Mouse (Mus musculus) liver, embryonic 14.5 days (tissue): ENCODE results near the gene Cfap45.

ENCODE experiments used
- CTCF ChIP-seq: IDR thresholded peaks from 2 replicates; pipeline ENCODE4 v1.5.1; 2016; ENCODE audit warnings: antibody characterized with exemption, low read depth, control low read depth
- EP300 ChIP-seq: IDR thresholded peaks from 2 replicates; pipeline ENCODE4 v1.6.1; 2016; ENCODE audit warnings: antibody characterized with exemption, low read depth

DNA sequence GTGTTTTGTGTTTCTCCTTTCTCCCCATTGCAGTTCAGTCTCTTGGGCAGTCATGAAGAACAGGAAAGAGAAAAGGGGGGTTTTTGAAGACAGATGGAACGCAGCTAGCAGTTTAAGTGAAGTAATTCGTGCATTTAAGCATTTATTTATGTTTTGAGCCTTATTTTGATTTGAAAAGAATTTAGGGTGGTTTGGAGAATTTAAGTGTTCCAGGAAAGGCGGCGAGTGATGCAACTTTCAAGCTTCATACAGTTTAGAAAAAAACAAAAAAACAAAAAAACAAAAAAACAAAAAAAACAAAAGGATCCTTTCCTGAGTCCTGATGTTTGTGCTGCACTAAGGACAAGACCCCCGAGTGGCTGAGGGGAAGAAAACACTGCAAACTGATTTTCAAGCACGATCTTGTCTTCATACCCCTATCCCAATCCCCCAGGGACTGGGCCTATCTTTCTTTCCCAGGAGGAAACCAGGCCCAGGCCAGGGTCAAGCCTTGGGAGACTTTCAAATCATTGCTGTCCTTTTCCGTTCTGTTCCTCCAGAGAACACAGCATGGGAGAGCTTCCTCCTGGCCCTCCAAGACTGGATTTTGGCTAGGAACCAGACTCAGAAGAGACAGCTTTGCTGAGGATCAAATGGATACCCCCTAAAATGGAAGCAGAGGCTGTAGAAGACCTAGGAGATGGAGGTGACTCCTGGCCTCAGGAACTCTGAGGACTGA, 5.9 kb upstream of the Cfap45 start:
- TF ChIP-seq CTCF (no peak), EP300 (no peak)
